Mouse (Mus musculus) midbrain, embryonic 15.5 days (tissue): ENCODE results near the gene Tns1. TPM values are rescaled to one million over a fixed set of nuclear protein-coding genes. Genes with fewer than 3 reads are reported as not detected.

Source experiments
- ATAC-seq: fragments of 200-750 bp; cut with Nextera tagmentation; replicated peaks from 2 replicates; pipeline ENCODE4 v1.8.0; 2017; ENCODE audit warnings: moderate TSS enrichment
- H3K27ac ChIP-seq: fragments of 300-500 bp; sonication (generic); 2 replicates; pipeline ENCODE4 v1.5.1; 2015; ENCODE audit warnings: mild to moderate bottlenecking, inconsistent platforms
- H3K27me3 ChIP-seq: fragments of 300-500 bp; sonication (generic); replicated peaks from 2 replicates; pipeline ENCODE4 v1.6.1; 2015; ENCODE audit warnings: inconsistent platforms
- H3K36me3 ChIP-seq: fragments of 300-500 bp; sonication (generic); replicated peaks from 2 replicates; pipeline ENCODE4 v1.6.1; 2015; ENCODE audit warnings: inconsistent platforms
- H3K4me1 ChIP-seq: fragments of 300-500 bp; sonication (generic); 2 replicates; pipeline ENCODE4 v1.6.1; 2015; ENCODE audit warnings: inconsistent platforms
- H3K4me2 ChIP-seq: fragments of 300-500 bp; sonication (generic); 2 replicates; pipeline ENCODE4 v1.6.1; 2015; ENCODE audit warnings: inconsistent platforms, mild to moderate bottlenecking, moderate library complexity
- H3K4me3 ChIP-seq: fragments of 300-500 bp; sonication (generic); 2 replicates; pipeline ENCODE4 v1.5.1; 2015; ENCODE audit warnings: mild to moderate bottlenecking, inconsistent platforms
- H3K9ac ChIP-seq: fragments of 300-500 bp; sonication (generic); 2 replicates; pipeline ENCODE4 v1.6.1; 2015; ENCODE audit warnings: mild to moderate bottlenecking, inconsistent platforms
- H3K9me3 ChIP-seq: fragments of 300-500 bp; sonication (generic); 2 replicates; pipeline ENCODE4 v1.6.1; 2016; ENCODE audit warnings: inconsistent platforms
- WGBS: fragments of 180-500 bp; shearing (Covaris S2); methylation state at CpG from one replicate; pipeline ENCODE4 v1.1.7; 2015; ENCODE audit warnings: mixed read lengths; 5-methylcytosine and 5-hydroxymethylcytosine counted together
- polyA plus RNA-seq: library from polyadenylated mRNA; unstranded; fragments of >200 nt; fragmentation: Nextera tagmentation; extraction: Ambion mirVana; gene quantifications from 2 replicates; pipeline ENCODE4 v1.2.1, GENCODE M21; 2015

Gene Tns1
- polyA plus RNA-seq, 1 experiment from 2014 or later = 15.2 TPM

DNA sequence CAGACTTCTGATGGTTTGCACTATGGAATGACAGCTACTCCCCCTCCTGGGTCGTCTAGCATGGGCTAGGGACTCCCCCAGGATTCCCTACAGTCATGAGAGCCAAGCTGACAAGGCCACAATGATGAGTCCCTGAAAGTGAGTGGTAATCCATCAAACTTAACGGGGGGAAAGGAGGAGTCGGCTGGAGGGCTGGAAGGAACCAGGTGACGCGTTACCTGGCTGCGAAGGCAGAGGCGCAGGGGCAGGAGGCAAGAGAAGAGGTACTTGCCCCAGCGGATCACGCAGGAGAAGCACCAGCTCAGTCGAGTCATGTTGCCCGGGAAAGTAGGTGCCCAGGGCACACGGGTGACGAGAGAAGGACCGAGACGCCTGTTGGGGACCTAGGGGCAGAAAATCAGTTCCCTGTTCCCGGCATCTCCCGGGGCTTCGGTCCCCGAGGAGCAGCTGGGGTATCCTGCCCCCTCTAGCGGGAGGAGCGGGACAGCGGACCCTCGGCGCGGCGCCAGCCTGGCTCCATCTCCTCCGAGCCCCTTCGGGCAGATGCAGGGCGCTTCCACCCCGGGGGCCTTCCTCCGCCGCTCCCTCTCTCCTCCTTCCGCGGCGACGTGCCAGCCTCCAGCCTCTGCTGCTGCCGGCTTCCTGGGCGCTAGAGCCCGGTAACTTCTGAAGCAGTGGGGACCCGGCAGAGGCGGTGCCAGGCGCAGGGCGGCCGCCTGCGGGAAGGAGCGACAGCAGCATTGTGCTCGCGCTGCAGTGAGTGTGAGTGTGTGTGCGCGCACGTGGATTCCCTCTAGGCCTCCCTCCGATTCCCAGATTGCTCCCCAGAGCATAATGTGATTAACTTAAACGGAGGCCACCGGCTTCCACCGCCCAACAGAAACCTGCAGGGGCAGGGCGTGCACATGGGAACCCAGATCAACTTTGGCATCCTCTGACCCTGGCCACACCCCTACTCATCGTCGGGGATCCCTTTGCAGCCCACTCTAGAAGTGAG, 25.9 kb downstream of the Tns1 start:
- peak overlapping the region; percentile 59 for H3K9ac ChIP-seq
- peak overlapping the region; percentile 70 for H3K27ac ChIP-seq
- H3K36me3 ChIP-seq = no peaks in the 10 kb centered on the region
- peak; percentile 80 for ATAC-seq
- H3K9me3 ChIP-seq = no peaks in the 10 kb centered on the region
- under 1% methylated on average over 58 of the region's 58 CpGs for WGBS
- peaks cover 31% of the 10 kb centered on the region for H3K4me1 ChIP-seq
- peak overlapping the region; percentile 64 for H3K4me3 ChIP-seq
- H3K27me3 ChIP-seq = peaks cover 9% of the 10 kb centered on the region; the same call in 1 of the 2 replicates
- peak overlapping the region; percentile 97 for H3K4me2 ChIP-seq

DNA sequence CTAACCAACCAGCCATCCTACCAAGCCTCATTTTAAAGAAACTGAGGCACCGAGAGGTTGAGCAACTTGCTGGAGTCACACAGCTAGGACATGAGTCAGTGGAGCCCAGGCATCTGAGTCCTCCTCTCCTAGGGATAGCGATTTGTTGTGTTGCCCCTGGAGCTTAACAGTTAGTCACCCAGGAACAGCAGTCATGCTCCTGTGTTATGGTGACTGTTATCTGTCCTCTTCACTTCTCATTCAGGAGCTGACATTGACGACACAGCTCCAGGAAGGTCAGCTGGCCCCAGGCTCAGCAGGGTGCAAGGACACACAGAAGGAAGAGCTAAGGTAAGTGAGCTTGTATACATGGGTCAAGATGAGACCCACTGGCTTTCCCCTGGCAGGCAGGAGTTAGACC, 28.5 kb downstream of the Tns1 start:
- ATAC-seq = no peak
- no peaks in the 10 kb centered on the region for H3K36me3 ChIP-seq
- no peak overlapping the region for H3K4me2 ChIP-seq
- no peak overlapping the region for H3K27ac ChIP-seq
- H3K9me3 ChIP-seq = no peaks in the 10 kb centered on the region
- H3K27me3 ChIP-seq = peaks cover 9% of the 10 kb centered on the region; the same call in 1 of the 2 replicates
- WGBS = 53% methylated on average over 3 of the region's 3 CpGs
- H3K4me3 ChIP-seq = no peak overlapping the region
- peaks cover 31% of the 10 kb centered on the region for H3K4me1 ChIP-seq
- no peak overlapping the region for H3K9ac ChIP-seq

DNA sequence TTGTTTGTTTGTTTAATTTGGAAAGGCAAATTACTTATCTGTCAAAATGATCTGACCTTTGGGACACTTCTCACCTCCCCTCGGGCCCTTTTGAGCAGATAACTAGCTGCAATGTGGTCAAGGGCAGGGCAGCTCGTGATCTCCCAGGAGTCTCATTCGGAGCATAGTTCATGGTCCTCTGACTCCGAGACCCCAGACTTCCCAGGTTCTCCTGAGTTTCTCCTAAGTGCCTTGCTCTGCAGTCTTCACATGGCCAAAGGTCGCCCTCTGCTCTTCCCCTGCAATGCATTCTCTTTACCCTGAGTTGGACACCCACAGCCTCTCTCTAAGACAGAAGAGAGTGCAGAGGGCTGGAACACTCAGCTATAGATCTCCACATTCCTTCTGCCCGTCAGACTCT, 29.0 kb downstream of the Tns1 start:
- Histone ChIP-seq H3K9me3 (no peaks in the 10 kb centered on the region), H3K27me3 (peaks cover 9% of the 10 kb centered on the region; the same call in 1 of the 2 replicates), H3K4me2 (no peak overlapping the region), H3K36me3 (no peaks in the 10 kb centered on the region), H3K4me1 (peaks cover 31% of the 10 kb centered on the region), H3K27ac (no peak overlapping the region), H3K4me3 (no peak overlapping the region), H3K9ac (no peak overlapping the region)
- ATAC-seq = no peak
- WGBS = 64% methylated on average over 6 of the region's 6 CpGs

DNA sequence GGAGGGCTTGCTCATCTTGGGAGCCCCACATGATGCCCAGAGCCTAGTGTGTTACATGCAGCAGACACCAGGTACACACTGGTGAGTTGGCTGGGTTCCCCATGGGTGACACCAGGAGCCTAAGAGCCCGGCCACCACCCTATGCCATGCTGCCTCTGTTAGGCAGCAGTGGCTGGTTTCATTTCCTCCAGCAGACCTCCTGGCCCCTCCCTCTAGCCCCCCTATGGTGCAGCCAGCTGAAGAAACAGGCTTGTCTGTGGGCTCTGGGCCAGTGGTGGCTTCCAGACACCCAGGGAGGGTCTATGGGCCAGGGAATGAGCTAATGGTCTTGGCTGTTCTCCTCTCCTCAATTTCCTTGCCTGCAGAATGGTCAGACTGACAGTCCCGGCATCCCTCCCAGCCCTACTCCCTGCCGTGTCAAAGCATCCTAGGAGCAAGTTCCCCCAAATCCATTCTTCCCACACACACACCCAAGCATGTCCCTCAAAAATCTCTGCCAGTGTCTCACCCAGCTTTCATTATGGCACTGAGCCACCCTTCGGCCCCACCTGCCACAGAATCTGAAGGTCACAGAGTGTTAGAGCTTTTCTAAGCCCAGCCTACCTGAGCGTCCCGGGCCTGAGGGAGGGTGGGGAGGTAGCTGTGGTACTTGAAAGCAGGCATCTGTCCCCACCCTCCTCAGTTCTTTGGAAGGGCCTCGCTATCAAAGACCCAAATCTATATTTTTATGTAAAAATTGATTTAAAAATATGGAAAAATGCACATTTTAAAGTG, 29.6 kb downstream of the Tns1 start:
- WGBS = 54% methylated on average over 7 of the region's 7 CpGs
- Histone ChIP-seq H3K4me2 (no peak overlapping the region), H3K27me3 (peaks cover 9% of the 10 kb centered on the region; the same call in 1 of the 2 replicates), H3K36me3 (no peaks in the 10 kb centered on the region), H3K4me1 (peaks cover 30% of the 10 kb centered on the region), H3K4me3 (no peak overlapping the region), H3K9ac (no peak overlapping the region), H3K9me3 (no peaks in the 10 kb centered on the region), H3K27ac (no peak overlapping the region)
- ATAC-seq = no peak

DNA sequence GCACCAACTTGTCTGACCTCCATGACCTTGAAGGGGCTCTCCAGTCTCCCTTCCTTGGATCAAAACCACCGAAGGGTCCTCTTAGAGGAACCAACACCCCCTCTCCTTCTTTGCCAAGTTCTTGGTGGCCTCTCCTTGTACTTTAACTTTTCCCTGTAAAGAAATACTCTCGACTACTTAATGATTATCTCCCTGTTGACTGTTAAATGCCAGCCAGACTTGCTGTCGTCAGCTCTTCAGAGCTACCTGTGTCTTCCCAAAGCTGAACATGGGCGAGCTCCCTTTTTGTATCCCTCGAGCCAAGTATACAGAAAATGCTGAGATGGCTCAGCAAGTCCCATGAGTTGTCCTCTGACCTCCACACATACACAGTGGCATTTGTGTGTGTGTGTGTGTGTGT, 30.8 kb downstream of the Tns1 start:
- Histone ChIP-seq H3K27ac (no peak overlapping the region), H3K4me3 (no peak overlapping the region), H3K9me3 (no peaks in the 10 kb centered on the region), H3K4me2 (no peak overlapping the region), H3K9ac (no peak overlapping the region), H3K36me3 (no peaks in the 10 kb centered on the region), H3K27me3 (peaks cover 9% of the 10 kb centered on the region; the same call in 1 of the 2 replicates), H3K4me1 (peaks cover 18% of the 10 kb centered on the region)
- WGBS = 85% methylated on average over 5 of the region's 5 CpGs
- no peak for ATAC-seq

DNA sequence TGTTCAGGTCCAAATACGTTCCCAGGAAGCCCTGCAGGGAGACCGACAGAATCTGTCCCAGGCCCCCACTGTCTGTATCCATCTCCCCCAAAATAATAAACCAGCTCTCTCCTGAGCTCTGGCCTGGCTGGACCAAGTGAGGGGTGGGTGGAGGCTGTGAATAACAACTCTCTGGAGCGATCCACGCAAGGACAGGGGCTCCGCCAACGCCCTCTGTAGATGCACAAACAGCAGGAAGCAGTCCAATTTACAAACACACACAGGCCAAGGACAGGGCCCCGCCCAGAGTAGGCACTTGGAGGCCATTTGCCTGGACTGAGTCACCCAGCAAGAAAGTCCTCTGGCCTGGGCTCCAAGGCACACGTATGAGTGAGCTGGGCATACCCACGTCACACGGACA, 32.0 kb downstream of the Tns1 start:
- no peak for ATAC-seq
- H3K36me3 ChIP-seq = no peaks in the 10 kb centered on the region
- H3K4me1 ChIP-seq = peaks cover 6% of the 10 kb centered on the region
- H3K4me2 ChIP-seq = no peak overlapping the region
- no peaks in the 10 kb centered on the region for H3K9me3 ChIP-seq
- peaks cover 6% of the 10 kb centered on the region; the same call in 1 of the 2 replicates for H3K27me3 ChIP-seq
- no peak overlapping the region for H3K4me3 ChIP-seq
- no peak overlapping the region for H3K27ac ChIP-seq
- 60% methylated on average over 10 of the region's 10 CpGs for WGBS
- H3K9ac ChIP-seq = no peak overlapping the region

DNA sequence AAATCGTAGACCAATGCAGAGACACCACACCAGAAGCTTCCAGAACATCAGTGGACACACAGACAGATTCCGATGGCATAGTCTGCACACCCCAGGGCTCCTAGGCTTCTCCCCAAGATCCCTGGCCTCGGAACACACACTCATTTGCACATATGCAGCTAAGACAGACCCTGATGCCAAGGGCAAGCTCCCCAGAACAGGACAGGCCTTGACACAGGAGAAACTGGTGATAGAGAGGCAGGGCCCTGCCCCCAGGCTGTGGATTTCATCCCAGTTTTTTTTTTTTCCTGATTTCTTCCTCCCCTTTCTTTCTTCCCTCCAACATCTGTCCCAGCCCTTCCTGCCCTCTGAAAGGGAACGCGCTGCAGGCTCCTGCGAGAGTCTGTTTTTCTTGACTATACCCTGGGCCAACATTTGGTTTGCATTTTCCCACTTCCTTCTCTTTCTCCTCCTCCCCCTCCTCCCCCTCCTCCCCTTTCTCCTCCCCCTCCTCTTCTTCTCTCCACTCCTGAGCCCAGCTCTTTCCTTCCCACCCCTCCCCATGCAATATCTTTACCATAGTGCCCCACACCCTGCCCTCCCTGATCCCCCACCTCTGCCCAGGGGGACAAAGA, 32.5 kb downstream of the Tns1 start:
- Histone ChIP-seq H3K36me3 (no peaks in the 10 kb centered on the region), H3K27me3 (0 out of 2 replicates have a peak, but pooled peaks cover 3% of the 10 kb centered on the region), H3K4me1 (peaks cover 5% of the 10 kb centered on the region; the same call in 1 of the 2 replicates), H3K9ac (no peak overlapping the region), H3K4me3 (no peak overlapping the region), H3K9me3 (no peaks in the 10 kb centered on the region), H3K27ac (no peak overlapping the region), H3K4me2 (no peak overlapping the region)
- no peak for ATAC-seq
- 54% methylated on average over 6 of the region's 6 CpGs for WGBS

DNA sequence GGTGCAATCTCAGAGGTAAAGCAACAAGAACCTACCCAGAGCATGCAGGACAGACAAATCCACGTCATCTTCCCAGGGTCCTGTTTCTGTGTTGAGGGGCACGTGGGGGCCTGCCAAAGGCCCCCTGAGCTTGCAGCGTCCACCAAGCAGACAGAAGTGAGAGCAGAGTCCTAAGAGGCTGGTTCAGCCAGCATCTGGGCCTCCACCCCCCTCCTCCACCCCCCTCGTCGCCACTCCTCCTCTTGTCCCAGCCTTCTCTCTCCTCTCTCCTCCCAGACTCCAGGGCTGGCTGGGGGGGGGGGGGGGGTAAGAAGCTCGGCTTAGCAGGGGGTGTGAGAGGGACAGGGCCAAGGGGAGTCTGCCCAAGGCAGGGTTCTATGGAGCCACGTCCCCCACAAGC, 33.1 kb downstream of the Tns1 start:
- no peak overlapping the region for H3K4me3 ChIP-seq
- H3K4me1 ChIP-seq = peaks cover 5% of the 10 kb centered on the region; the same call in 1 of the 2 replicates
- ATAC-seq = no peak
- H3K36me3 ChIP-seq = no peaks in the 10 kb centered on the region
- no peaks in the 10 kb centered on the region for H3K9me3 ChIP-seq
- WGBS = 28% methylated on average over 6 of the region's 7 CpGs
- no peak overlapping the region for H3K27ac ChIP-seq
- H3K9ac ChIP-seq = no peak overlapping the region
- no peak overlapping the region for H3K4me2 ChIP-seq
- H3K27me3 ChIP-seq = no peaks in the 10 kb centered on the region

DNA sequence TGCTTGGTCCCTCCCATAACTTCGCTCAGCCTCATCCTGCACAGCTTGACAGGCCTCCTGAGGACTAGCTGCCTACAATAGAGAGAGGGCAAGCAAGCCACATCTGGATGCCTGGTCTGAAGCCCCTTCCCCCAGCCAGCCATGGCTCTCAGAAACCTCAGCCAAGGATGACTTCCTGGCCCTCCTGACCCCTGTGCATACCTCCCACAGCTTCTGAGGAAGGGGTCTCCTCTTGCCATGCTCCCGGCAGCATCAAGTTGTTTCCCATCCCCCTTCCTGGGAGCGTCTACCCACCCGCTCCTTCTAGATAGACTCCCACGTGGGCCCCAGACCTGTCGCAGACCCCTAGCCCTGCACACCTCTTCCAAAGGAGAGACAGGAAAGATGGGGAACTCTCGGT, 33.9 kb downstream of the Tns1 start:
- H3K27me3 ChIP-seq = no peaks in the 10 kb centered on the region
- H3K4me2 ChIP-seq = no peak overlapping the region
- H3K9ac ChIP-seq = no peak overlapping the region
- no peak overlapping the region for H3K4me3 ChIP-seq
- no peaks in the 10 kb centered on the region for H3K9me3 ChIP-seq
- H3K27ac ChIP-seq = no peak overlapping the region
- no peaks in the 10 kb centered on the region for H3K36me3 ChIP-seq
- peaks cover 5% of the 10 kb centered on the region; the same call in 1 of the 2 replicates for H3K4me1 ChIP-seq
- 71% methylated on average over 7 of the region's 7 CpGs for WGBS
- no peak for ATAC-seq

DNA sequence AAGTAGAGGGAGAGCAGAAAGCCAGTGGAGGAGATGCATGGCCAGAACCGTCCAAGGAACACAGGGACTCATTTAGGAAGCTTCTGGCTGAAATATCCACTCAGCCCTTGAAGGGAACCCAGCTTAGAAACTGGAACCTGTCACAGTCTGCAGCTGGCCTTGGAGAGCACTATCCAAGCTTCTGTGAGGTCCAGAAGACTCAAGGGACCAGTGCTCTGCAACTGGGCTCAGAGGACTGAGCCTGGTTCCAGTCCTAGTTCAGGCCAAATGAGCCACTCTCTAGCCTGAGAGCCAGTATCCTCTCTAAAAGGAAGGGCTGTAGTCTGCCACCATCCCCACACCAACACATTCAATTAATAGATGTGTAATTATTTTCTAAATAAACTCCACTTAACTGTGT, 35.7 kb downstream of the Tns1 start:
- ATAC-seq = no peak
- Histone ChIP-seq H3K9ac (no peak overlapping the region), H3K27ac (no peak overlapping the region), H3K27me3 (no peaks in the 10 kb centered on the region), H3K4me2 (no peak overlapping the region), H3K4me3 (no peak overlapping the region), H3K9me3 (no peaks in the 10 kb centered on the region), H3K4me1 (no peaks in the 10 kb centered on the region), H3K36me3 (no peaks in the 10 kb centered on the region)
- 86% methylated on average over 1 of the region's 1 CpGs for WGBS

DNA sequence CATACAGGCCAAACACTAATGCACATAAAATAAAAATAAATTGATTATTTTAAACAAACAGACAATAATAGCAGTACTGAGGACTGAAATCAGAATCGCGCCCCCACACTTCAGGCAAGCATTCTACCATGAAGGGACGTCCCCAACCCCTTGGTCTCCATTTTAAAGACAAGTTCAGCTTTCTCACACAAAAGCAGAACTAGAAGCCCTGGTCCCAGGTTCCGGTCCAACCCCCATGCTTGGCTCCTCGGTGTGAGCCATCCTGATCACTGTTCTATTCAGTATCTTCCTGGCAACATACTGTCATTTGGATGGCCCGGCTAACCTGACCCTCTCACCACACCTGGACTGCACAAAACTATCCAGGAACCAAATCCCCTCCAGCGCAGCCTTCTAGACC, 38.7 kb downstream of the Tns1 start:
- no peaks in the 10 kb centered on the region for H3K4me1 ChIP-seq
- H3K9me3 ChIP-seq = no peaks in the 10 kb centered on the region
- ATAC-seq = no peak
- H3K27ac ChIP-seq = no peak overlapping the region
- no peak overlapping the region for H3K4me3 ChIP-seq
- WGBS = 86% methylated on average over 7 of the region's 7 CpGs
- no peak overlapping the region for H3K9ac ChIP-seq
- H3K27me3 ChIP-seq = no peaks in the 10 kb centered on the region
- H3K4me2 ChIP-seq = no peak overlapping the region
- no peaks in the 10 kb centered on the region for H3K36me3 ChIP-seq

DNA sequence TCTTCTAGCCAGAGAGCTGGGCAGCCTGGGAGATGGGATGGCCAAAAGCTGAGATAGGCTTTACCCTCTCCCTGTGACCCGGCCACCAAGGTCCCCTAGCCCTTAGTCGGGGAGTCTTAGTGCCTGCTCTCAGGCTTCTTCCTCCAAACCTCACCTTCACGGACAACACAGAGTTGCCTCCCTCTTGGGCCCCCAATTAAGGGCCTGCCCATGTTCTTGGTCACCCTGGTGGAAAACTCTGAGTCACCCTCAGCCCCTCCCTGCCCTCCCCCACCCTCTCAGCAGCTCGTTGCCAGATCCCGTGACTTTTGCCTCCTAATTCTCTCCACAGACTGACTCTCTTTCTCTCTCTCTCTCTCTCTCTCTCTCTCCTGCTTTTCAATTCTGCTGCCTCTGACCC, 39.5 kb downstream of the Tns1 start:
- no peak overlapping the region for H3K4me3 ChIP-seq
- H3K9me3 ChIP-seq = no peaks in the 10 kb centered on the region
- no peaks in the 10 kb centered on the region for H3K36me3 ChIP-seq
- H3K4me2 ChIP-seq = no peak overlapping the region
- H3K27ac ChIP-seq = no peak overlapping the region
- WGBS = 50% methylated on average over 5 of the region's 5 CpGs
- no peak overlapping the region for H3K9ac ChIP-seq
- no peaks in the 10 kb centered on the region for H3K4me1 ChIP-seq
- no peaks in the 10 kb centered on the region for H3K27me3 ChIP-seq
- ATAC-seq = no peak
